Mouse (Mus musculus) ES-CJ7 (cell line): ENCODE results near the gene Tubb2a.
A peak's percentile ranks its signal among the peaks of the same experiment; 100 is the strongest.
"Not testable (repeated sequence)": the region's sequence is repeated elsewhere in the genome, so short reads cannot be mapped to it uniquely, and the experiment has no call there.

Experiments
- DNase-seq: peaks from one replicate; pipeline ENCODE4 v3.0.0; 2011; ENCODE audit warnings: low read depth, low spot score

Tubb2a gene

DNA sequence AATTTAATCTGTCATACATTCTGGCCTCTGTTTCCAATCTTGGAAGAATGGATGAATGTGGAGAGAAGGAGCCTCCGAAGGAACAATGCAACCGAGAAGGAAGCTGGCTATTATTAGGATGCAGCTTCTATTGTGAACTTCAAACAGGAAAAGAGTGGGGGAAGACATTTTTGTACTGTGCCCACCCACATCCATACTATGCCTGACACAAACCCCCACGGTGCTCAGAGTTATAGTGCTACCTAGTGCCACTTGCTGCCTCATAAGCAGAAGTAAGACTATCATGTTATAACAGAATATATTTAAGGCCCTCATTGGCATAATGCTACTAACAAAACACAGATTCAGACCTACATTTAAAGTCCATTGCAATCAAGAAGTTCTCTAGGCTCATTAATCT, 11.6 kb upstream of the Tubb2a start:
- DNase-seq: no peak

DNA sequence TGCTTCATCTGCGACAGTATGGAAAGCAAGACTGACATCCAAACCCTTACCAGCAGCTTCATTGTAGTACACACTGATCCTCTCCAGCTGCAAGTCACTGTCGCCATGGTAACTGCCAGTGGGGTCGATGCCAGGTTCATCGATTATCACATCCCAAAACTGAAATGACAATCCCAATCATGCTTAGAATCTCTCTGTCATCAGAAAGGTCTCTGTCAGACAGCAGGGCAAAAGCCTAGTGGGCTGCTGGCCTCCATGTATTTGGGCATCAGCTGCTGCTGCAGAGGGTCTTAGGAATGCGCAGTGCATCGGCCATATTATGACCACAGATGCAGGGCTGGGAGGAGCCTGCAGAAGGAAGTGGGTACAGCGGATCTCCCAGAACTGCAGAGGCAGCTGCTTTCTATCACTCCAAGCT, 11.1 kb upstream of the Tubb2a start:
- no peak for DNase-seq

DNA sequence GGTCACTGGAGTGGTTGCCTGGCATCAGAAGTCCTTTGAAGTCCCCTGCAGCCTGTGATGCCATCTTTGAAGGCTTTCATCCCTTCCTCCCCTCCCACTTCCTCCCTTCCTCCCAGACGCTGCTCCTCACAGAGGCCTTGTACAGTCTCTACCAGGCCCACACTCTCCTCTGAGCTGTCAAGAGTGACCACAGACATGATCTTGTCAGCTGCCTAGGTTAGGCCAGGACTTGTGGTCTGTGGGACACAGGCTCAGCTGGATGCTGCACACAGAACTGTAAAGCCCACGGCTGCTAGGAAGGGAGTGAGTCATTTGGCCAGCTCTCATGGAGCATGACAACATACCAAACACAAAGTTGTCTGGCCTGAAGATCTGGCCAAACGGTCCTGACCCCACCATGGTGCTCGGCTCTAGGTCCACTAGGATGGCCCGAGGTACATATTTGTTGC, 10.4 kb upstream of the Tubb2a start:
- not testable (repeated sequence) for DNase-seq

DNA sequence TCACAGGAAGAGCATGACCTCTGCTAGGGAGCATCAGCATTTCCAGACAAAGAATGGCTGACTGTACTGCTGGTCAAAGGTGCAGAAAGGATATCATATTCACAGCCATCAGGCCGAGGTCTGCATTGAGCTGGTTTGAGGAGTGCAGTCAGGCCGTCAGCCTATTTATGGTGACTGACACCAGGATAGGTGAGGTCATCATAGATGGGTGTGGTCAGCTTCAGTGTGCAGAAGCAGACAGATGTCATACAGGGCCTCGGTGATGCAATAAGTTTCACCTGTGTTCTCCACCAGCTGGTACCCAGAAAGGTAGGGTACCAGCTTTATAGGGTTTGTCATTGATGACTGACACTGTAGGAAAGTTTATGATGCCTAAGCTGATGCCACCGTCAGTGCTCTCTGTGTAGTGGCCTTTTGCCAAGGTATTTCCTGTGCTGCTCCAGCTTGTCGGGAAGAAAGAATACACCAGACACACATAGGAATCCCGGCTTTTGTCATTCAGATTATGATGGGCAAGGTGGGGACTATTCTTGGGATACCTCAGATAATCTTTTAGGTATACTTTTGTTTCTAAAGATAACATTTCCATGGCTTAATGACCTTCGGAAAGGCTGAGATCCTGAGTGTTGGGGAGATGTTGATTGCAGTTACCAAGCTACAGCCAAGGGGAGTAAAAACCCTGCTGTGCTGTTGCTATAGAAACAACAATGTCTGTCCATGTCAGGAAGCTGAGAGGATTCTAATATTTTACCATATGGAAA, 9.4 kb upstream of the Tubb2a start:
- peak; percentile 62 for DNase-seq

DNA sequence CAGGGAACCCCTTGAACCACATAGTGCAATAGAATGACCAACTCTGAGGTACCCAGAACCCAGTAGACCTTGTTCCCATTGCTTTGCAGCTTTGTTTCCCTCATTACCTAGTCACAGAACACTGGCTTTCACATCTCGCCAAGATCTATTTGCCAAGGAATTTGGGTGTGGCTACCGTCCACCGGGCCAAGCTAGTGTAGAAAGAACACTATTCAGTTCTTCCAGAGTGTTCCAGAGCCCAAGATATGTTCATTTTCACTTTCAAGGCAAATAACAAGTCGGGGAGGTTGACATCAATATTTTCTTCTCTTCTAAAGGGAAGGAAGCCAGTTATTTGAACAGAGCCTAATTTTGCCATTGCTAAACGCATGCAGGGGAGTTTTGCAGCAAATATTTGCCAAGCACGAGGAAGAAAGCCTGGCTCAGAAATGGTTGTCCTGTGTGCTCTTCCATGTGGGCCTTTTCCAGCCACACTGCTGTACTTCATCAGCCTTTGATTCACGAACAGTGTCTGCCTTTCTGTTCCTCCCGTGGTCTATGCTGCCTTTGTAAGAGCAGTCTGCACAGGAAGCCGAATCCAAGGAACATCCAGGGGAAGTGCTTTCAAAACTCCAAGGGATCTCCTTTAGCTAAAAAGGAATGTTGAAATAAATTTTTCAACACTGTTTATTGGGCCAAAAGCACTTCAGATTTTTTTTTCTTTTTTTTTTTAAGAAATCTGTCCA, 6.4 kb upstream of the Tubb2a start:
- DNase-seq: no peak

DNA sequence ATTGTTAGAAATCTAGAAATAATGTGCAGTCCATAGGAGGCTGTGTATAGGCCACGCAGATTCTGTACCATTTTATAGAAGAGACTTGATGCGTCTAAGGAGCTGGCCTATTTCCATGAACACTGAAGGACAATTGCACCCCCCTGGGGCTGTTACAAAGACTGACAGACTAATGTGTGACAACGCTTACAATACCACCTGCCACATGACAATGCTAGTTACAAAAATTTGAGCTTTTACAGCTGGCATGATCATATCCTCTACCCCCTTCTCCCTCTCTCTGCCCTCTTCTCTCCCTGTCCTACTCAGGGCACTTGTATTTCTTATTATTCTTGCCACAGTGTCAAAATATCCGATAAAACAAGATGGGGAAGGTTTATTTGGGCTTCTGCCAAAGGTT, 4.1 kb upstream of the Tubb2a start:
- DNase-seq: no peak

DNA sequence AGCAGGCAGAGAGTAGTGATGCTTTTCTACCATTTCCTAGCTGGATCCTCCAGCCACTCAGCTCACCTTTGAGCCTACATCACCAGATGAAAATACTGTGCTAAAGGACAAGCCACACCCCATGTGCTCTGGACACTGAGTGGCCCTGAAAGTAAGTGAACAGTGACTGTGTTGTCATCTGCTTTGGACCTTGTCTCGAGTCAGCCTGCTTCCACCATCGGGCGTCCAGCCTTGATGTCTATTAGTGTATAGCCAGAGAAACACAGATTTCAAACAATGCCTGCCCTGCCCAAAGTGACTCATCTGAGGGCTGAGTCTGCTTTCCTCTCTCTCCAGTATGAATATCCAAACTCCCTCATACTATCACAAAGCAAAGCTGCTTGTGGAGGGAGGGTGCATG, 2.0 kb upstream of the Tubb2a start:
- no peak for DNase-seq

DNA sequence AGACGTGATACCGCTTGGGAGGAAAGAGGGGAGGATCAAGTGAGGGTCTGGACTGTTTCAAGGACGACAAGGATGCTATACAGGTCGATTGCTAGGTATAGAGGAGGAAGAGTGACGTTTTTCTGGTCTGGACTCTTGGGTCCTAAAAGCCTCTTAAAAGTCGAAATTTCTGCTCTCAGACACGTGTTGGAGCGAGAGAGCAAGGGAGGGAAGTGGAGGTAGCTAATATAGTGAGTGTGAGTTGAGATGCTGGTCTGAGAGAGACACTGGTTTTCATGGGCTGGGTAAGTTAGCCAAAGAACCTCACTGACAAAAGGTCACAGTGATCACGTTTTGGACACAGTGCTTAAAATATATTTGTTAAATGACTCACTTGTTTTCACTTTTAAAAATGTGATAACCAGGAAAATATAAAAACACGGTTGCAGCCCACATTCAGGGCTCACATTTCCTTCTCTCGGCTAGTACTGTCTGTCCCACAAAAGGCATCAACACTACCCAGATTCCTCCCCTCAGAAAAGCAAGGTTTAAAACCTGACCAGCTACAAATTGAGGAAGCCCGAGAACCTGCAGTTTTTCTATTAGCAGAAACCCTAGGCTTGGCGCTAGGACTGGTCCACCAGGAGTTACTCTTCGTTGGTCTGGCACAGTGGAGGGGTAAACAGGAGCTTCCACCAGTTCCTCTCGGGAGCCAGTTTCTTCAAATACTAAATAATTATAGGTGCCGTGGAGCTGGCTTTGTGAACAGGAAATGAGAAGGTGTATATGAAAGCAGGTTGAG, 883 bp upstream of the Tubb2a start:
- no peak for DNase-seq

DNA sequence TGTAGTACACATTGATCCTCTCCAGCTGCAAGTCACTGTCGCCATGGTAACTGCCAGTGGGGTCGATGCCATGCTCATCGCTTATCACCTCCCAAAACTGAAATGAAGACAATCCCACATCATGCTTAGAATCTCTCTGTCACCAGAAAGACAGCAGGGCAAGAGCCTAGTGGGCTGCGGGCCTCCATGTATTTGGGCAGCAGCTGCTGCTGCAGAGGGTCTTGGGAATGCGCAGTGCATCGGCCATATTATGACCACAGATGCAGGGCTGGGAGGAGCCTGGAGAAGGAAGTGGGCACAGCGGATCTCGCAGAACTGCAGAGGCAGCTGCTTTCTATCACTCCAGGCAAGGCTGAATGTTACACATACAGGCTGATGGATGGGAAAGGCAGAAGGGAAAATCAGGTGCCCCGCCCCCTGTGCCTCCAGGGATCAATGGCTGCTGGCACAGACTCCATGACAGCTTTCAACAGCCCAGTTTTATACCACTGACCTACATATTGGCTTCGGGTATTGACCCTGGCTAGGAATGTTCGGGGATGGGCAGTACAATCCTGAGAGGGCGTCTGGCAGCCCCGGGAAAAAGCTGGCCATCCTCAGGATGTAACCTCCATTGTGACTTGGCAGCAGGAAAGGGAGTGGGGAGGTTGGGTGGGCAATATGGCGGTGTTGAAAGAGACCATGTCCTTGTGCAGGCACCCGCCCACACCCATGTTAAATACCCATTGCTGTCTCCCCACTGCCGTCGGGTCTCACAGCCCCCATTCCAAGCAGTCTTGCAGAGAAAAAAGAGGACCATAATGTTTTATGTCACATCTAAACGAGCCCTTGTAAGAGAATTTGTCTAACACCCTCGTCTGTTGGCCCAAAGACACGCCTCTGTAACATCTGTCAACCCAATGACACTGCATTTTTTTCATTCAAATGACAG, 981 bp downstream of the Tubb2a start:
- DNase-seq: no peak

DNA sequence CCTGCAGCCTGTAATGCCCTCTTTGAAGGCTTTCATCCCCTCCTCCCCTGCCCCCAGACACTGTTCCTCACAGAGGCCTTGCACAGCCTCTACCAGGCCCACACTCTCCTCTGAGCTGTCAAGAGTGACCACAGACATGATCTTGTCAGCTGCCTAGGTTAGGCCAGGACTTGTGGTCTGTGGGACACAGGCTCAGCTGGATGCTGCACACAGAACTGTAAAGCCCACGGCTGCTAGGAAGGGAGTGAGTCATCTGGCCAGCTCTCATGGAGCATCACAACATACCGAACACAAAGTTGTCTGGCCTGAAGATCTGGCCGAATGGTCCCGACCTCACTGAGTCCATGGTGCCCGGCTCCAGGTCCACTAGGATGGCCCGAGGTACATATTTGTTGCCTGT, 1.9 kb downstream of the Tubb2a start:
- DNase-seq: not testable (repeated sequence)

DNA sequence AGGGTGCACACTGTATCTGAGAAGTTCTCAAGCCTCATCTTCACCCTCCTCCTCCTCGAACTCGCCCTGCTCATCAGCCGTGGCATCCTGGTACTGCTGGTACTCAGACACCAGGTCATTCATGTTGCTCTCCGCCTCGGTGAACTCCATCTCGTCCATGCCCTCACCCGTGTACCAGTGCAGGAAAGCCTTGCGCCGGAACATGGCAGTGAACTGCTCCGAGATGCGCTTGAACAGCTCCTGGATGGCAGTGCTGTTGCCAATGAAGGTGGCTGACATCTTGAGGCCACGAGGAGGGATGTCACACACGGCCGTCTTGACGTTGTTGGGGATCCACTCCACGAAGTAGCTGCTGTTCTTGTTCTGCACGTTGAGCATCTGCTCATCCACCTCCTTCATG, 3.4 kb downstream of the Tubb2a start:
- not testable (repeated sequence) for DNase-seq

DNA sequence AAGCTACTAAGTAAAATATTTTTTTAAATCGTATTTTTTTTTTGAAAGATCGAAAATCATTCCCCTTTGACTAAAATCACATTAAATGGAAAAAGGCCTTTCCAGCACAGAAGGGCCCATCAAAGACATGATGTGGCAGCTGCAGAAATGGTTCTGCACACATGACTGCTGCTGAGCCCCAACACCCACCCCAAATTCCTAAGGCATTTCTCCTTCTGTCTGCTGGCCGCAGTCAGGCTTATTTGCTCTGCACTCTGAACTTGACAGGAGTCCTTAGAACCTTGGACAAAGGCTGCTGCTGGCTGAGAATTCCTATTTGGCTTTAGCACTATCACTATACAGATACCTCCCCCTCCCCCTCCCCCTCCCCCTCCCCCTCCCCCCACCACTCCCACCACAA, 5.0 kb downstream of the Tubb2a start:
- DNase-seq: no peak

DNA sequence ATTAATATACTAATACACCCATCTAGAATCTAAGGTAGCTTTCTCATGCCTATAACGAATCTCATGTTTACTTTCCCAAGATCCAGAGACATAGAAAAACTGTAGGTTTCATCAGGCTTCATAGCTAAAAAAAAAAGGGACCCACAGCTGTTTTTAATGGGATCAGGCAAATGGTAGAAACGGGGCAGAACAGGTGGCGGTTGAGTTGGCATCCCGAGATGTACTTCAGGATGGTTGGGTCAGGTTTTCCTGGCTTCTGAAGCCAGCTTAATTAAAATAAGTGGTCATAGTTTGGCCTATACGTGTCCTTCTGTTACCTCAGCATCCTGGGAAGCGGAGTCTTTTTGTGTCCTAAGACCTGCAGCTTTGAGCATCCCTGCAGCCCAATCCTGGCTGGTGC, 6.0 kb downstream of the Tubb2a start:
- no peak for DNase-seq

DNA sequence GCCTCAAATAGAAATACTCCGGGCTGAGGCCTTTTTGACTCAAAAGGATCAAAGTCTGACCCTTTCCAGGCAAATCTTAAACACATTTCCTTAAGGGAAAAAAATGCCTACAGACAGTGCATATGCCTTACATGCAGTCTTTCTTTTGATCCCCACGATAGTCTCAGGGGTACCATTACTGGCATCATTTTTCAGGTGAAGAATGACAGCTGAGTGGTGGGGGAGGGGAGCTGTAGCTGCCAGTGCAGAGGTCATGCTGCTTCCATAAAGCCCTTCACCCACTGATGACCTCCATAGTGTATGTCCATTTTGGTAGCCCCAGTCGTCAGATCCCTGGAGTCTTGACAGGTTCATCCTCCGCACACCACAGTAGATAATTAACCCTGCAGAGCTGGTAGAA, 7.5 kb downstream of the Tubb2a start:
- DNase-seq: no peak

DNA sequence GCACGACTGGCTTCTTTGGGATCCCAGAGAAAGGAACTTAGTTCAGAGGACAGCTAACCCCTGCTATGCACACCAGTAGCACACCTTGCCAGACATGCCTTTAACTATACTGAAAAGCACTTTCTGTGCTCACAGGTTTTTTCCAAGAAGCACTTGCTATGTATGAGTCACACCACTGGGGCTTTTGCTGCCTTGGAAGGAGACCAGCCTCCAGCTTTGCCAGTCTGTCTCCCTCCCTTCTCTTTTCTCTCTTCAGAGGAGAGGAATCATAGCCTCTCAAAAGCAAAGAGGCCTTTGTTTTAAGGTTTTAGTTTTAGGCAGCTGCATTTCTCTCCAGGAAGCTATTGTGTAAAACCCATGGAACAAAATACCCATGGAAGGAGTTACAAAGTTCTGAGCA, 11.5 kb downstream of the Tubb2a start:
- DNase-seq: no peak

DNA sequence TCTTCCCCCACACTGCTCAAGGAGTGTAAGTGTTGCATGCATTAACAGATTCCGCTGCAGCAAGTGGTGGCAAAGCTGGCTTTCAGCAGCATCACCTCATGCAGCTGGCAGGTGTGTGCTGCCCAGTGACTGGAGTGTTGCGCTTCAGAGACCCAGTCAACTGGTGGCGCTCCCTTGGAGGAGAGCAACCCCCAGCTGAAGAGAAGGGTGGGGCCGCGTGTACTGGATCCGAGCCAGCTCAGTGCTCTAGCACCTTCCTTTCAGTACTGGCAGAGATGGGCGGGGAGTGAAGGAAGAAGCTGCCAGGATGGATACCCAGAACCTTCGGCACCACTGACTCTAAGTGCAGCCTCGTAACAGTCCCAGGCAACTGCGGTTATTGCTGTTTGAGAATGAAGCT, 15.3 kb downstream of the Tubb2a start:
- no peak for DNase-seq

DNA sequence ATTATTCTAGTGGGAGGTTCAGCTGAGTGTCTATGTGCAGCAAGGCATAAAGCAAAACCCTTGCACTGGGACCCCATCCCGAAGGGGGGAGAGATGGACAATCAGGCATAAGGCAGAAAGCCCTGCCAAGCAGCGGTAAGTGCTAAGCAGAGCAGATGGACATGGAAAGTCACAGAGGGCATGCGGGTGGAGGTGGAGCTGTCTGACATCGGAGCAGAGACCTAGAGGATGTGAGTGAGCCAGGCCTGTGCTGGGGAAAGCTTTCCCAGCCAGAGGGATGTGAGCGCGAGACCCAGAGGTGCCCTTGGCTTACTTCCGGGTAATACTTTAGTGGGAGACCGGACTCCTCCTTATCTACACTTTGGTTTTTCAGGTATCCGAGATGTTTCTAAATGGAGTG, 17.7 kb downstream of the Tubb2a start:
- DNase-seq: no peak

DNA sequence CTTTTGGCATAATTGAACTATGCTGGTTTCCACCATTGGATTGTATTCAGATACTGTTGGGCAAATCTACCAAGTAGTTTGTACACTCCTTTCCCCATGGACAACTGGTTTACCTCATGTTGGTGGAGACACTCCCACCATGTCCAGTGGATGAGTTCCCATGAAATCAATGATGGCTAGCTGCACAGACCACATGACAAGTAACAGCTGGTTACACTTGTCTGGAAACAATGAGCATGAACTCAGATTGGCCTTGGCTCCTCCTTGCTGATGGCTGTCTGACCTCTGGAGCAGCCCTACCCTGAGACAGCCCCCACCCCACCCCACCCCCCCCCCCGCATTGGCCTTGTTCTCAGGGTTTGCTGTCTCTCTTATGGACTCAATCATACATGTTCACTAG, 20.6 kb downstream of the Tubb2a start:
- no peak for DNase-seq

DNA sequence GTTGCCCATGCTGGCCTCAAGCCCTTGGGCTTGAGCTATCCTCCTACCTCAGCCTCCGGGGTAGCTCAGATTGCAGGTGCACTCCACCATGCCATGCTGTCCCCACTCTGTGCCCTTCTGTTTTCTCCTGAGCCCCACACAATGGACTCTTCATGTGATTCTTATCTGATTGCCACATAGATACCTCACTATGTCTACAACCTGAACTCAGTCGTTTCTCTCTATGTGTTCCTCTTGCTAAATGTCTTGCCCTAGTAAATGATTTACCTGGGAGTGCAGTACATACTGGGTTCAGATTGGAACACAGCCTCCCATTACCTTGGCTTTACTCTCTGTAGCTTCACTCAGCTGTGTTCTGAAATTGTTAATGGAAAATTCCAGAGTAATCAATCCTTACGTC, 22.8 kb downstream of the Tubb2a start:
- no peak for DNase-seq

DNA sequence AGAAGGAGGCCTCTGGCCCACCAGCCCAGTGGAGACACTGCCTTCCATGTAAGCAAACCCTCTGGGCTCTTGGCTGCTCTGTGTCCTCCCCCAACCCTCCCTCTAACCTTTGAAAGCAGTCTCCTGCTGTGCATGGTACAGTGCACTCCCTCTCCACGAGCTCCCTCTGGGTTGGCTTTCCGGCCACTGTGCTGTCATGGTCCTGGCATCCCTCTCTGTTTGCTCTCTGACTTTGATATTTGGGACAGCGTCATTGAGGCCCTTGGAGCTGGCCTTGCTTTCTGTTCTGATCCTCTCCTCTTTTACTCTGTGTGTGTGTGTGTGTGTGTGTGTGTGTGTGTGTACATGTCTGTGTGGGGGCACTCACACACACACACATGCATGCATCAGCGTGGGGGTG, 23.4 kb downstream of the Tubb2a start:
- DNase-seq: no peak

DNA sequence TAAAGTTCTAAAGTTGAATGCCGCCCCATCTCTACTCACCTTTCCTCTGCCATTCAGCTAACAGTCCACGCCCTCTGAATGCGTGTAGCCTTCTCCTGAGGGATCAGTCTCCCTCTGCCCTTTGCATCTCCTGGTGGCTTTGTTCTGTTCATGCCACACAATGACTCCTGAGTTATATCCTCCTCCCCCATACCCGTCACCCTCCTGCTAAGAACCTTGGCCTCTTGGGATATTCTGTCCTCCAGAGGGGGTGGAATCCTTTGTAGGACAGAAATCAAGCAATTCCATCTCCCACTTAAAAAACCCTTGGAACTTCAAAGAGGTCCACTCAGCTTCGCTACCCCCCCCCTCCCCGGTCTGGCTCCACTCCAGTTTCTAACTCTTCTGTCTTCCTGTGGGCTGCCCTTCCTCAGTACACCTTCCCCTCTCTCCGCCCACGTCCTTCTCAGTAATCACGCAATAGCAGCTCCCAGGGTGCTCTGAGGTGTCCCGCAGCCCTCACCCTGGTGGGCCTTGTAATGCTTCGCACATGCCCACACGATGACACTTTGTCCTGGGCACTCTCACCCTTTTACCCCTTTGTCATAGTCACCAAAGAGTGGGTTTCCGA, 24.0 kb downstream of the Tubb2a start:
- DNase-seq: no peak
